Mouse (Mus musculus): ENCODE measurements around the gene Mip. TPM values are rescaled to one million over a fixed set of nuclear protein-coding genes. Genes with fewer than 3 reads are reported as not detected.
"Not testable (repeated sequence)": the region's sequence is repeated elsewhere in the genome, so short reads cannot be mapped to it uniquely, and the experiment has no call there.

The Mip gene
- total RNA-seq, 2 experiments from 2014 or later, result not detected

DNA sequence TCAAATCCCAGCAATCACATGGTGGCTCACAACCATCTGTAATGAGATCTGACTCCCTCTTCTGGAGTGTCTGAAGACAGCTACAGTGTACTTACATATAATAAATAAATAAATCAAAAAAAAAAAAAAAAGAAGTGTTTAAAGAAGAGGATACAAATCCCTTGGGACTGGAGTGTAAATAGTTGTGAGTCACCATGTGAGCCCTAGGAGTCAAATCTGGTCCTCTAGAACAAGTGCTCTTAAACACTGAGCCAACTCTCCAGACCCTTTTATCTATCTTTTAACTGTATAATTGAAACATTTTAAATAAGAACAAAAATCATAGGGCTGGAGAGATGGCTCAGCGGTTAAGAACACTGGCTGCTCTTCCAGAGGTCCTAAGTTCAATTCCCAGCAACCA lies 49.7 kb downstream of the Mip start:
- ATAC-seq (replicated peaks; ENCODE audit: low FRiP score, poor library complexity, severe bottlenecking), result not testable (repeated sequence)

- ATAC-seq (replicated peaks; ENCODE audit: low FRiP score, poor library complexity, severe bottlenecking), result no peak
Observed at GRCm38 (mm10) chr10:128278158-128278557, 52.5 kb downstream of the Mip start.

DNA sequence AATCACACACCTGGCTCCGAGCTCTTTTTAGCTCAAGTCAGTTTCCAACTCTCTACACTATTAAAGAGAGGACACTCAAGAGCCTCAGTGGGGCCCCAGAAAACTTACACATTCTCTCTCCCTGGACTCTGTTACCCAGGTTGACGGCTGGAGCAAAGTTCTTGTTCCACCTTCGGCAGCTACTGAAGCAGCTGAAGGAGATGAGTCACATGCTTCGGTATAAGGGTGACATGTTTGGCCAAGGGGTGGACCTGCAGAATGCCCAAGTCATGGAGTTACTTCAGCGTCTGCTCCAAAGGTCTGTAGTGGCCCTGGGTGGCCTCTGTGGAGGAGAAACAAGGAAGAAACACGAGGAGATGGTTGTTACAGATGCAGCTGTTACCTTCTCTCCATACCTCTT lies 55.3 kb downstream of the Mip start:
- ATAC-seq (replicated peaks; ENCODE audit: low FRiP score, poor library complexity, severe bottlenecking), result no peak

Other genes starting within 250 kb of the Mip start
- not detected in 2 replicates for gene Hsd17b6, start 218.2 kb upstream of the Mip start, total RNA-seq (2015; ENCODE audit: low replicate concordance)
- not detected in 2 replicates for gene Hsd17b6, start 218.2 kb upstream of the Mip start, total RNA-seq (2017; ENCODE audit: low replicate concordance)
- gene Prim1, start 210.7 kb upstream of the Mip start, total RNA-seq (2015; ENCODE audit: low replicate concordance), result 144 and 177 TPM in 2 replicates
- gene Prim1, start 210.7 kb upstream of the Mip start, total RNA-seq (2017; ENCODE audit: low replicate concordance), result 110 and 170 TPM in 2 replicates
- gene Naca, start 190.3 kb upstream of the Mip start, total RNA-seq (2015; ENCODE audit: low replicate concordance), result 228 and 341 TPM in 2 replicates
- 391 and 449 TPM in 2 replicates for gene Naca, start 190.3 kb upstream of the Mip start, total RNA-seq (2017; ENCODE audit: low replicate concordance)
- gene Ptges3, start 166.9 kb upstream of the Mip start, total RNA-seq (2015; ENCODE audit: low replicate concordance), result 84.0 and 85.9 TPM in 2 replicates
- gene Ptges3, start 166.9 kb upstream of the Mip start, total RNA-seq (2017; ENCODE audit: low replicate concordance), result 87.1 and 111 TPM in 2 replicates
- gene Atp5b, start 142.6 kb upstream of the Mip start, total RNA-seq (2015; ENCODE audit: low replicate concordance), result 755 and 881 TPM in 2 replicates
- 598 and 1,019 TPM in 2 replicates for gene Atp5b, start 142.6 kb upstream of the Mip start, total RNA-seq (2017; ENCODE audit: low replicate concordance)
- gene Baz2a, start 134.3 kb upstream of the Mip start, total RNA-seq (2015; ENCODE audit: low replicate concordance), result 89.4 and 109 TPM in 2 replicates
- gene Baz2a, start 134.3 kb upstream of the Mip start, total RNA-seq (2017; ENCODE audit: low replicate concordance), result 87.9 and 88.6 TPM in 2 replicates
- gene Rbms2, start 45.5 kb upstream of the Mip start, total RNA-seq (2015; ENCODE audit: low replicate concordance), result 1.8 and 5.4 TPM in 2 replicates
- 7.0 and 7.1 TPM in 2 replicates for gene Rbms2, start 45.5 kb upstream of the Mip start, total RNA-seq (2017; ENCODE audit: low replicate concordance)
- 12.6 TPM in 1 of 2 replicates, not detected in the other for gene Gls2, start 31.4 kb upstream of the Mip start, total RNA-seq (2015; ENCODE audit: low replicate concordance)
- gene Gls2, start 31.4 kb upstream of the Mip start, total RNA-seq (2017; ENCODE audit: low replicate concordance), result not detected in 2 replicates
- gene Spryd4, start 14.0 kb upstream of the Mip start, total RNA-seq (2015; ENCODE audit: low replicate concordance), result 2.1 and 3.6 TPM in 2 replicates
- gene Spryd4, start 14.0 kb upstream of the Mip start, total RNA-seq (2017; ENCODE audit: low replicate concordance), result 1.2 and 3.1 TPM in 2 replicates
- 32.1 and 41.1 TPM in 2 replicates for gene Timeless, start 6.2 kb downstream of the Mip start, total RNA-seq (2015; ENCODE audit: low replicate concordance)
- gene Timeless, start 6.2 kb downstream of the Mip start, total RNA-seq (2017; ENCODE audit: low replicate concordance), result 43.4 and 53.9 TPM in 2 replicates
- gene Apon, start 28.3 kb downstream of the Mip start, total RNA-seq (2015; ENCODE audit: low replicate concordance), result 2.9 and 4.7 TPM in 2 replicates
- gene Apon, start 28.3 kb downstream of the Mip start, total RNA-seq (2017; ENCODE audit: low replicate concordance), result 1.7 TPM in 1 of 2 replicates, not detected in the other
- not detected in 2 replicates for gene Apof, start 42.8 kb downstream of the Mip start, total RNA-seq (2015; ENCODE audit: low replicate concordance)
- gene Apof, start 42.8 kb downstream of the Mip start, total RNA-seq (2017; ENCODE audit: low replicate concordance), result not detected in 2 replicates
- 35.6 and 37.5 TPM in 2 replicates for gene Stat2, start 44.7 kb downstream of the Mip start, total RNA-seq (2015; ENCODE audit: low replicate concordance)
- gene Stat2, start 44.7 kb downstream of the Mip start, total RNA-seq (2017; ENCODE audit: low replicate concordance), result 30.0 and 40.0 TPM in 2 replicates
- gene Il23a, start 72.9 kb downstream of the Mip start, total RNA-seq (2015; ENCODE audit: low replicate concordance), result not detected in 2 replicates
- gene Il23a, start 72.9 kb downstream of the Mip start, total RNA-seq (2017; ENCODE audit: low replicate concordance), result 0.39 TPM in 1 of 2 replicates, not detected in the other
- gene Pan2, start 77.5 kb downstream of the Mip start, total RNA-seq (2015; ENCODE audit: low replicate concordance), result 34.8 and 42.9 TPM in 2 replicates
- 27.0 and 27.5 TPM in 2 replicates for gene Pan2, start 77.5 kb downstream of the Mip start, total RNA-seq (2017; ENCODE audit: low replicate concordance)
- gene Cnpy2, start 96.6 kb downstream of the Mip start, total RNA-seq (2015; ENCODE audit: low replicate concordance), result 40.7 and 44.4 TPM in 2 replicates
- gene Cnpy2, start 96.6 kb downstream of the Mip start, total RNA-seq (2017; ENCODE audit: low replicate concordance), result 29.4 and 38.9 TPM in 2 replicates
- 92.3 and 106 TPM in 2 replicates for gene Cs, start 111.9 kb downstream of the Mip start, total RNA-seq (2015; ENCODE audit: low replicate concordance)
- gene Cs, start 111.9 kb downstream of the Mip start, total RNA-seq (2017; ENCODE audit: low replicate concordance), result 58.9 and 60.6 TPM in 2 replicates
- gene Coq10a, start 143.2 kb downstream of the Mip start, total RNA-seq (2015; ENCODE audit: low replicate concordance), result 1.1 and 14.3 TPM in 2 replicates
- gene Coq10a, start 143.2 kb downstream of the Mip start, total RNA-seq (2017; ENCODE audit: low replicate concordance), result 2.3 and 3.3 TPM in 2 replicates
- gene Ankrd52, start 151.3 kb downstream of the Mip start, total RNA-seq (2015; ENCODE audit: low replicate concordance), result 11.9 and 20.5 TPM in 2 replicates
- 4.4 and 10.2 TPM in 2 replicates for gene Ankrd52, start 151.3 kb downstream of the Mip start, total RNA-seq (2017; ENCODE audit: low replicate concordance)
- not detected in 2 replicates for gene Slc39a5, start 175.4 kb downstream of the Mip start, total RNA-seq (2015; ENCODE audit: low replicate concordance)
- gene Slc39a5, start 175.4 kb downstream of the Mip start, total RNA-seq (2017; ENCODE audit: low replicate concordance), result not detected in 2 replicates
- gene Nabp2, start 185.7 kb downstream of the Mip start, total RNA-seq (2015; ENCODE audit: low replicate concordance), result 28.5 TPM in 2 replicates
- gene Nabp2, start 185.7 kb downstream of the Mip start, total RNA-seq (2017; ENCODE audit: low replicate concordance), result 13.1 and 15.5 TPM in 2 replicates
- 3.4 and 11.5 TPM in 2 replicates for gene Rnf41, start 185.8 kb downstream of the Mip start, total RNA-seq (2015; ENCODE audit: low replicate concordance)
- 4.0 and 4.4 TPM in 2 replicates for gene Rnf41, start 185.8 kb downstream of the Mip start, total RNA-seq (2017; ENCODE audit: low replicate concordance)
- gene Smarcc2, start 233.4 kb downstream of the Mip start, total RNA-seq (2015; ENCODE audit: low replicate concordance), result 70.4 and 112 TPM in 2 replicates
- gene Smarcc2, start 233.4 kb downstream of the Mip start, total RNA-seq (2017; ENCODE audit: low replicate concordance), result 101 and 117 TPM in 2 replicates

Measured in erythroid progenitor cell, adult 5-6 weeks (primary cell).